Mouse (Mus musculus) liver, postnatal 0 days (tissue): ENCODE data around the gene Stard3.

Experiments used
- CTCF ChIP-seq: sonication (generic); IDR thresholded peaks from 2 replicates; pipeline ENCODE4 v1.5.1; 2016; ENCODE audit warnings: antibody characterized with exemption, low read depth
- EP300 ChIP-seq: IDR thresholded peaks from 2 replicates; pipeline ENCODE4 v1.6.1; 2016; ENCODE audit warnings: antibody characterized with exemption, low read depth, mild to moderate bottlenecking

GRCm38 (mm10) chr11:98428436-98428835, 70.3 kb downstream of the Stard3 start:
- TF ChIP-seq EP300 = no peak
- no peak for TF ChIP-seq CTCF
